Mouse (Mus musculus) lung, adult 2 months (tissue): Measurements from ENCODE around the gene Use1. TPM values are rescaled to one million over a fixed set of nuclear protein-coding genes. Genes with fewer than 3 reads are reported as not detected.

Experiments
- DNase-seq: peaks from one replicate; pipeline ENCODE4 v3.0.0; 2022
- H3K4me1 ChIP-seq: fragments of 200-500 bp; 2 replicates; pipeline ENCODE4 v1.6.1; 2011; ENCODE audit warnings: low read length; ENCODE audit not compliant: control insufficient read depth, insufficient read depth
- H3K4me3 ChIP-seq: fragments of 200-500 bp; replicated peaks from 2 replicates; pipeline ENCODE3; 2011; ENCODE audit warnings: low read depth, mild to moderate bottlenecking, control low read depth, low read length; ENCODE audit errors: extremely low read depth
- CTCF ChIP-seq: fragments of 200-500 bp; IDR thresholded peaks from 2 replicates; pipeline ENCODE4 v1.5.1; 2011; ENCODE audit warnings: mild to moderate bottlenecking, low read length, control low read depth; ENCODE audit not compliant: insufficient read depth
- POLR2A ChIP-seq: fragments of 200-500 bp; IDR thresholded peaks from 2 replicates; pipeline ENCODE4 v1.6.1; 2011; ENCODE audit warnings: low read depth, mild to moderate bottlenecking, control low read depth, low read length, borderline replicate concordance; ENCODE audit errors: extremely low read depth
- WGBS: fragments of 180-500 bp; shearing (Covaris S2); methylation state at CpG from one replicate; pipeline ENCODE4 v1.1.7; 2018; 5-methylcytosine and 5-hydroxymethylcytosine counted together
- polyA plus RNA-seq: library from polyadenylated mRNA; depleted of rRNA; stranded (reverse); fragments of >200 nt; gene quantifications from 2 replicates; pipeline ENCODE4 v1.2.3, GENCODE M21; 2012

The Use1 gene
- polyA plus RNA-seq, 1 experiment = 121 TPM

DNA sequence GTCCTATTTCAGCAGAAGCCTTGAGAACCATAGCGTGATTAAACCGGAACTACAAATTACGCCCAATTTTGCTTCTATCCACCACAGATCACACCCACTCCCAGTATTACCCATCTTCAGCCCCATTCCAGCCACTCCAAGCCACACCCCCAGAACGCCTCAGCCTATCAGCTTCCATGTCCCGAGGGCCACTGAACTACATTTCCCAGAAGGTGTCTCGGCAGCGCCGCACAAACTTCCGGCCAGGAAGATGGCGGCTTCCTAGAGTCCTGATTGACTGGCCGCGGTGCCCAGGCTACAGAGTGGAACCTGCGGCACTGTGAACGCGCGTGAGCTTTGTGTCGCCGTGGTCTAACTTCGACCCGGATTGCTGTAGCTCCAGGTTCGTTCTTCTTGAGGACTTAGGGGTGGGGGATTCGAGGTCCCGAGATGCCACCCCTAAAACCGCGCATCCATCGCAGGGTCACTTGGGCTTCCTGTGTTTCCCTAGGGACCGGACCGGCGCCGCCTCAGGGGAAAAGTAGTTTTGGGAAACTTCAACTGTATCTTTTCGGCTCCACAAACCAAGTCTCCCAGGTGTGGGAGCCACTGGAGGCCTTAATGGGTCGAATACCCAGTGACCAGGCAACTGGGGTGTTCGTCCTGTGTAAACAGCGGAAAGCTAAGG is 30.1 kb downstream of the Use1 start, which contains the start of gene Babam1:
TSS of gene Babam1 (plus strand) at position 223 of the 667 bp plus-strand sequence.
- TF ChIP-seq POLR2A = peak; percentile 77; the same call in 1 of the 2 replicates
- TF ChIP-seq CTCF = no peak
- under 1% methylated on average over 34 of the region's 34 CpGs for WGBS
- peak; percentile 87 for DNase-seq
- peaks cover 9% of the 10 kb centered on the region for H3K4me1 ChIP-seq
- peak within 1 kb of the TSS; percentile 69 for H3K4me3 ChIP-seq

DNA sequence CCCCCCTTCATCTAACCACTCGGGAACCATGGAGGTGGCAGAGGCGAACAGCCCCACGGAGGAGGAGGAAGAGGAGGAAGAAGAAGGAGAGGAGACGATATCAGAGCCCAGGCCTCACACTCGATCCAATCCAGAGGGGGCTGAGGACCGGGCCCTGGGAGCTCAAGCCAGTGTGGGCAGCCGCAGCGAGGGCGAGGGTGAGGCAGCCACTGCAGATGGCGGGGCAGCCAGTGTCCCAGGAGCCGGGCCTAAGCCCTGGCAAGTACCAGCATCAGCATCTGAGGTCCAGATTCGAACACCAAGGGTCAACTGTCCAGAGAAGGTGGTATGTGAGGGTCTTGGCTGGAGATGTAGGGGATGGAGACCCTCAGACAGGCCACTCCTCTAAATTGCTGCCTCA is 31.1 kb downstream of the Use1 start:
- Histone ChIP-seq H3K4me1 (peaks cover 9% of the 10 kb centered on the region), H3K4me3 (no peak overlapping the region)
- TF ChIP-seq CTCF (no peak), POLR2A (no peak)
- 83% methylated on average over 12 of the region's 12 CpGs for WGBS
- no peak for DNase-seq

DNA sequence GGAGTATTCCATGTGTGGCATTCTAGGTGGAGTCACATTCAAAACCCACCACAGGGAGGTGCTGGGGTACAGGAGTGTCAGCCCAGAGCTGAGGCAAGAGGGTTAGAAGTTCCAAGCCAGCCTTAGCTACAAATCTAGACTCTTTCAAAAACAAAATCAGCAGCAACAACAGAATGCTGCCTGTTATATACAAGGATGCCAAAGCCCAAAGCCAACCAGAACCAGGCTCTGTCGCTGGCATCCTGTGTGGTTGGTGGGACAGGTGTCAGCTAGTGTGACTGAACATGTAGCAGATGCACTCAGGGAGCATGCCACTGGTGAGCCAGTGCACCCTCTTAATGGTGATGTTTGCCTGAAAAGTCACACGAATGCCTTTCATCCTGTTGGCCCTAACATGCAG is 34.2 kb downstream of the Use1 start:
- TF ChIP-seq POLR2A (no peak), CTCF (no peak)
- no peak for DNase-seq
- 96% methylated on average over 2 of the region's 2 CpGs for WGBS
- Histone ChIP-seq H3K4me3 (no peak overlapping the region), H3K4me1 (peaks cover 9% of the 10 kb centered on the region)

DNA sequence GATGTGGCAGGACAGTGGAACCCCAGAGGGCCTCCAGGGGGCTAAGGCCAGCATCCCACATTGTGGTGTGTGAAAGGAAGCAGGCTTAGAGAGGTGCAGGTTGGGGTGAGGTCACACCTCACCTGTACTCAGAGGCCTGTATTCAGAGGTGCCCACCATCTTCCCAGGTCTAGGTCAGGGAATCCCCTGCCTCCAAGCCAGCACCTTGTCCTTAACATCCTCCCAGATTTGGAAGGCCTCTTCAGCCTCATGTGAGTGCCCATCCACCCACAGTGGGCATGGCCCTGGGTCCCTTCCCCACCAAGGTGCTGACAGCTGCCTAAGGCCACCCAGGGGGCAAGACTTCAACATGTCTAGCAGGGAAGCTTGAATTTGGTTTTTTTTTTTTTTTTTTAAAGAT is 34.8 kb downstream of the Use1 start:
- H3K4me3 ChIP-seq = no peak overlapping the region
- DNase-seq = no peak
- TF ChIP-seq CTCF (no peak), POLR2A (no peak)

DNA sequence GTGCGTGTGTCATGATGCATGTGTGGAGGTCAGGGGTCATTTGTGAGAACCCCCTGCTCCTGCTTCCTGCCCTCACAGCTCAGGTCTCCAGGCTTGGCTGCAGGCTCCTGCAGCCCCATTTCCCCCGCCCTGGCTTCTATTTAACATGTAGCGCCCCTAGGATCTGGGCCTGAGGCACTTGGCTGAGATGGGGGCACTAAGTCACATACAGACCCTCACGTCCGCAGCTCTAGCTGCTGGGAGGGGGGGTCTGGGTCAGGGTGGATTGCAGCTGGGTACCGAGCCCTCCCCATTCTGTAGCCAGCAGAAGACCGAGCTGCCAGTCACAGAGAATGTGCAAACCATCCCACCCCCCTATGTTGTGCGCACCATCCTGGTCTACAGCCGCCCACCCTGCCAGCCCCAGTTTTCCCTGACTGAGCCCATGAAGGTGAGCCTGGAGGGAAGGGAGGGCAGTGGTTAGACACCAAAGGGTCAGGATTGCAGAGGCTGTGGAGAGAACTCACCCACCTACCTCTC is 35.9 kb downstream of the Use1 start:
- WGBS = 87% methylated on average over 9 of the region's 9 CpGs
- peaks cover 7% of the 10 kb centered on the region for H3K4me1 ChIP-seq
- DNase-seq = no peak
- no peak overlapping the region for H3K4me3 ChIP-seq
- TF ChIP-seq POLR2A (no peak), CTCF (no peak)

More for the DNA sequence above, 34.8 kb downstream of the Use1 start:
- peaks cover 8% of the 10 kb centered on the region for H3K4me1 ChIP-seq

DNA sequence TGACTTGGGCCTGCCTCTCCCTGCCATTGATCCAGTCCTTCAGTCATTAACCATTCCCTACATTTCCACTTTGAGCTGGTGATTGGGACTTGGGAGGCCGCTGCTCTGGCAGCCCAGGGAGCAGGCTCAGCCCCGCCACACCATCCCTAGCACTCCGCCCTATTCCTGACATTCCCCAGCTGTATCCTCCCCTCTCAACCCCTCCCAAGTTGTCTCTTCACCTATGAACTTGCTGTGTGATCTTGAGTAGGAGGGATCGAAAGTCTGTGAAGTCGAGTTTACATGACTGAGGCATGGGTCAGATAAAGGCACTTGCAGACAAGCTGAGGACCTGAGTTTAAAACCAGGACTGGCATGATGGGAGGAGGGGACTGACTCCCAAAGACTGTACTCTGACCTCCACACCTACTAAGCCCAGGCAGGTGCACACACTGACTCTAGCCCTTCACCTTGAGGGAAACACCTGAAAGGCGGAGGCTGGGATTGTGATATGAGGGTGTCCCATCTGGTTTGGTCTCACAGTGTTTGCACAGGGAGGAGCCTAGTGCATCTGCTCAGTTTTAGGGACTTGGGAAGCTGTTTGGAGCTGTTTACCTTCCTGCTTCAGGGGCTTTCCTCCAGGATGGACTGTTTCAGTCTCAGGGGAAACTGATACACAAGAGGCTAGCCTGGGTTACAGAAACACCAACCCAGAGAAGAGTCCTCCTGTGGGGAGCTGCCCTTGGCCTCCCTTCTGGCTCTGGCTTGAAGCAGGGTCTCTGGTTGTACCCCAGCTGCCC is 36.6 kb downstream of the Use1 start:
- H3K4me1 ChIP-seq = peaks cover 6% of the 10 kb centered on the region; the same call in 1 of the 2 replicates
- TF ChIP-seq CTCF (no peak), POLR2A (no peak)
- H3K4me3 ChIP-seq = no peak overlapping the region
- 64% methylated on average over 6 of the region's 6 CpGs for WGBS
- DNase-seq = no peak

DNA sequence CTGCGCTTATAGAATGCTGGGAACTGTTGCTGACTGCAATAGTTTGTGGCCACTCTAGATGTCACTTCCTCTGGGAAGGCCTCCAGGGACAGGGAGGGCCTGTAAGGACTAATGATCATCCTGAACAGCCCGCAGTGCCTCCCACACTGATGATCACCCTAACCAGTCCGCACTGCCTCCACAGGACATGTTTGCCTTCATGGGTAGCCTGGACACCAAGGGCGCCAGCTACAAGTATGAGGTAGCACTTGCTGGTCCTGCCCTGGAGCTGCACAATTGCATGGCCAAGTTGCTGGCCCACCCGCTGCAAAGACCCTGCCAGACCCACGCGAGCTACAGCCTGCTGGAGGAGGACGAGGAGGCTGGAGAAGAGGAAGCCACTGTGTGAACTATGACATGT is 37.4 kb downstream of the Use1 start:
- peaks cover 6% of the 10 kb centered on the region; the same call in 1 of the 2 replicates for H3K4me1 ChIP-seq
- no peak overlapping the region for H3K4me3 ChIP-seq
- 85% methylated on average over 8 of the region's 8 CpGs for WGBS
- DNase-seq = no peak
- TF ChIP-seq POLR2A (no peak), CTCF (no peak)

DNA sequence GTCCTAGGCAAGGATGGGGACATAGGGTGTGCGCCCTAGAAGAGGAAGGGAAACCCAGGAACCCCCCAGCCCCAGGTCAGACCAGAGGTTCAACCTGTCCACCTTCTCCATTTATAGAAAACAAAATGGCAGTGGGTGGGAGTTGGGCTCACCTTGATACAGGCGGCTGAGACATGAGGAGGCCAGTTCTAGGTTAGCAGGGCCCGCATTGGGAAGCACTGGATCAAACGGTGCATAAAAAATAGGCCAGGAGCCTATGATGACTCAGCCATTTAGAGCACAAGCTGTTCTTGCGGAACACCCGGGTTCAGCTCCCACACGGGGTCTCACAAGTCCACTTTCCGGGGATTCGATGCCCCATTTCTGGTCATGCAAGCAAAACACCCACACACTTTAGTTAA is 38.3 kb downstream of the Use1 start:
- H3K4me1 ChIP-seq = peaks cover 6% of the 10 kb centered on the region; the same call in 1 of the 2 replicates
- TF ChIP-seq CTCF (no peak), POLR2A (no peak)
- H3K4me3 ChIP-seq = no peak overlapping the region
- 67% methylated on average over 9 of the region's 9 CpGs for WGBS
- DNase-seq = no peak

DNA sequence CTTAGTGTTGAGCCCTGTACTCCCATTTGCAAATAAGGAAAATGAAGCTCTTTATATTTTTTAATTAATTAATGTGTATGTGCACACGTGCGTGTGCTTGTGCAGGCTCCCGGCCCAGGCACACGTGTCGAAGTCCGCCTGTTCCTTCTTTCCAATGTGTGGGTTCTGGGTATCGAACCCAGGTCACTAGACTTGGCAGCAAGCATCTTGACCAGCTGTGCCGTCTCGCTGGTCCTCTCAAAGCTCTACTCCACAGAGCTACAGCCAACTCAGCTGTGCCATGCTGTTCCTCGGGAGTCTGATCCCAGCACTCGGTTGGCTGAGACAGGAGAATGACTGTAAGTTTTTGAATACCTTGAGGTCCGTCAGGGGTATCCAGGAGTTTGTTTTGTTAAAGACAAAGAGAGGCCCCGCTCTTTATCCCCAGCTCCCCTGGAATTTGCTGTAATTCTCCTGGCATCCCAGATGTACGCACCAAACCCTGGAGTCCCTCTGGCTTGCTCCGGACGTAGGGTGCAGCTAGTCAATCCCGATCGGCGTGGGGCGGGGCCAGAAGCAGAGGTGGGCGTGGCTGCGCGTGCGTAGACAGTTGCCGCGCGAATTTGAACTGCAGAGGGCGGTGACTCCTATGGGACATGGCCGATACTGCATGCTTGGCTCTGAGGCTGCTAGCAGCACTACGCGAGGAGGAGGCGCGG is 38.9 kb downstream of the Use1 start, which contains the start of gene Ankle1:
TSS of gene Ankle1 (plus strand) at position 610 of the 698 bp plus-strand sequence.
- peak within 1 kb of the TSS; percentile 29 for H3K4me3 ChIP-seq
- TF ChIP-seq POLR2A (peak; percentile 64; the same call in 1 of the 2 replicates), CTCF (peak; percentile 49)
- 13% methylated on average over 33 of the region's 33 CpGs for WGBS
- peak; percentile 98 for DNase-seq
- H3K4me1 ChIP-seq = peaks cover 6% of the 10 kb centered on the region; the same call in 1 of the 2 replicates
